Comparison of ENCODE assay signal across 8 mouse cellular contexts in the genomic region with DNA sequence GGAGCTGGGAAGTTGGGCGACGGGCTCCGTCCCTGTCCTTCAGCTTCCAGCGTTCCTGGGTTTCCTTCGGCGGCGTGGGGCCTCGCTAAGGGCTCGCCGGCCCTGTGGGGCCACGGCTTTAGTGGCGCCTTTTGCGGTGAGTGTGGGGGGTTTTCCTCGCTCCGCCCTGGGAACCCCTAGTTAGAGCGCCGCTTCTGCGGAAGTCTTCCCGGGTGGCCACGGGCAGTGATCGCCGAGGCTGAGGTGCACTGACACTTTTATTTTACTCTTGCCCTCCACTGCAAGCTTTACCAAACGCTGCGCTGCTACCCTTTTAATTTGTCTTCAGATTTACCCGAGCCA. TPM values are rescaled to one million over a fixed set of nuclear protein-coding genes. Genes with fewer than 3 reads are reported as not detected.
DNase-seq lines count a peak whose midpoint lies in the region; ATAC-seq and TF ChIP-seq lines count a peak whose summit lies in the region.
"Not testable (repeated sequence)": the region's sequence is repeated elsewhere in the genome, so short reads cannot be mapped to it uniquely, and the experiment has no call there.

No protein-coding gene starts in this region.

- WGBS in forebrain, embryonic 15.5 days = under 1% methylated on average over 25 of the region's 25 CpGs
- whole genome bisulfite sequencing in hindbrain, embryonic 10.5 days = under 1% methylated on average over 25 of the region's 25 CpGs
- 0% methylated on average over 25 of the region's 25 CpGs for WGBS in kidney, embryonic 15.5 days
- WGBS in liver, embryonic 14.5 days (ENCODE audit: insufficient replicate concordance) = under 1% methylated on average over 25 of the region's 25 CpGs
- WGBS in midbrain, embryonic 12.5 days = under 1% methylated on average over 25 of the region's 25 CpGs
- under 1% methylated on average over 25 of the region's 25 CpGs for WGBS in small intestine, adult 2 months

- not testable (repeated sequence) for H3K9me3 ChIP-seq in forebrain, embryonic 15.5 days; hindbrain, embryonic 10.5 days; kidney, embryonic 15.5 days (replicated peaks); liver, embryonic 14.5 days (ENCODE audit: control insufficient read depth, low read length); midbrain, embryonic 12.5 days

- ATAC-seq in CD4-positive, CD25-positive, alpha-beta regulatory T cell, adult 4 months = peak; percentile 53
- not testable (repeated sequence) for ATAC-seq in forebrain, embryonic 15.5 days (replicated peaks)
- ATAC-seq in kidney, embryonic 15.5 days (replicated peaks; ENCODE audit: low FRiP score) = peak; percentile 60
- ATAC-seq in liver, embryonic 14.5 days (ENCODE audit: insufficient read depth) = peak; percentile 34
- peak; percentile 63 for ATAC-seq in midbrain, embryonic 12.5 days (ENCODE audit: low FRiP score, low read depth)

- TF ChIP-seq CTCF in cortical plate, adult 2 months (IDR thresholded peaks at IDR 0.05; ENCODE audit: extremely low read depth, insufficient read depth, low read length); liver, embryonic 14.5 days (IDR thresholded peaks at IDR 0.05; ENCODE audit: low read depth); small intestine, adult 2 months (IDR thresholded peaks at IDR 0.05; ENCODE audit: extremely low read depth, insufficient read length, insufficient replicate concordance, low read depth, low read length): not testable (repeated sequence)

- not testable (repeated sequence) for H3K36me3 ChIP-seq in forebrain, embryonic 15.5 days; hindbrain, embryonic 10.5 days; kidney, embryonic 15.5 days; liver, embryonic 14.5 days (replicated peaks; ENCODE audit: control insufficient read depth, insufficient read depth, low read depth); midbrain, embryonic 12.5 days; small intestine, adult 2 months (ENCODE audit: control insufficient read depth, insufficient read depth, low read length)

- not testable (repeated sequence) for TF ChIP-seq EP300 in liver, embryonic 14.5 days (IDR thresholded peaks at IDR 0.05; ENCODE audit: low read depth)

- H3K27ac ChIP-seq in cortical plate, adult 2 months (ENCODE audit: insufficient read depth, low read length) = not testable (repeated sequence)
- H3K27ac ChIP-seq in forebrain, embryonic 15.5 days (replicated peaks) = peak overlapping the region; percentile 89
- peak overlapping the region; percentile 88 for H3K27ac ChIP-seq in hindbrain, embryonic 10.5 days
- peak overlapping the region; percentile 93 for H3K27ac ChIP-seq in kidney, embryonic 15.5 days
- H3K27ac ChIP-seq in liver, embryonic 14.5 days = peak overlapping the region; percentile 84
- peak overlapping the region; percentile 82 for H3K27ac ChIP-seq in midbrain, embryonic 12.5 days (replicated peaks)
- peak overlapping the region; percentile 87 for H3K27ac ChIP-seq in small intestine, adult 2 months (ENCODE audit: insufficient read depth, low read depth, low read length)

- not testable (repeated sequence) for H3K4me1 ChIP-seq in cortical plate, adult 2 months (ENCODE audit: control insufficient read depth, insufficient read depth, low read length); forebrain, embryonic 15.5 days; hindbrain, embryonic 10.5 days (replicated peaks); kidney, embryonic 15.5 days; liver, embryonic 14.5 days (replicated peaks; ENCODE audit: control insufficient read depth in 2 of 2, insufficient read depth in 2 of 2, low read length in 1 of 2); midbrain, embryonic 12.5 days; small intestine, adult 2 months (ENCODE audit: control insufficient read depth, insufficient read depth, insufficient read length, low read length)

- peak overlapping the region; percentile 52 for H3K4me2 ChIP-seq in forebrain, embryonic 15.5 days (replicated peaks)
- H3K4me2 ChIP-seq in kidney, embryonic 15.5 days = peak overlapping the region; percentile 55
- peak overlapping the region; percentile 39 for H3K4me2 ChIP-seq in liver, embryonic 14.5 days (ENCODE audit: low read depth)
- peak overlapping the region; percentile 57 for H3K4me2 ChIP-seq in midbrain, embryonic 12.5 days (replicated peaks)

- TF ChIP-seq POLR2A in cortical plate, adult 2 months (IDR thresholded peaks at IDR 0.05; ENCODE audit: extremely low read depth, insufficient read depth, low read length) = not testable (repeated sequence)
- 0 out of 2 replicates have a peak, but pooled peaks have one; percentile 11 for TF ChIP-seq POLR2A in small intestine, adult 2 months (IDR thresholded peaks at IDR 0.05; ENCODE audit: low read depth, low read length)

- not testable (repeated sequence) for DNase-seq in hindbrain, embryonic 10.5 days (ENCODE audit: low spot score); liver, embryonic 14.5 days (ENCODE audit: low read depth in 3 of 3, low spot score in 3 of 3)

- H3K4me3 ChIP-seq in cortical plate, adult 2 months (ENCODE audit: insufficient read depth, low read length) = peak overlapping the region; percentile 73
- peak overlapping the region; percentile 83 for H3K4me3 ChIP-seq in forebrain, embryonic 15.5 days
- peak overlapping the region; percentile 72 for H3K4me3 ChIP-seq in hindbrain, embryonic 10.5 days
- peak overlapping the region; percentile 77 for H3K4me3 ChIP-seq in kidney, embryonic 15.5 days (replicated peaks)
- H3K4me3 ChIP-seq in liver, embryonic 14.5 days (ENCODE audit: insufficient read depth in 1 of 2, low read depth in 2 of 2, low read length in 2 of 2) = peak overlapping the region; percentile 62 to 89
- H3K4me3 ChIP-seq in midbrain, embryonic 12.5 days = peak overlapping the region; percentile 75
- peak overlapping the region; percentile 86 for H3K4me3 ChIP-seq in small intestine, adult 2 months (ENCODE audit: low read depth, low read length)

- peak overlapping the region; percentile 78 for H3K9ac ChIP-seq in forebrain, embryonic 15.5 days (replicated peaks)
- H3K9ac ChIP-seq in kidney, embryonic 15.5 days = peak overlapping the region; percentile 81
- H3K9ac ChIP-seq in liver, embryonic 14.5 days (replicated peaks) = peak overlapping the region; percentile 92
- peak overlapping the region; percentile 73 for H3K9ac ChIP-seq in midbrain, embryonic 12.5 days (replicated peaks)

- not testable (repeated sequence) for H3K27me3 ChIP-seq in forebrain, embryonic 15.5 days; hindbrain, embryonic 10.5 days (ENCODE audit: insufficient read depth, poor library complexity, severe bottlenecking); kidney, embryonic 15.5 days; liver, embryonic 14.5 days (ENCODE audit: control insufficient read depth, insufficient read depth, low read length); midbrain, embryonic 12.5 days; small intestine, adult 2 months (ENCODE audit: control insufficient read depth, insufficient read depth, low read length)

RNA-seq across cellular contexts. Expression of gene Srp54a, which starts 0.5 kb away (rescaled TPM):
- 100 to 1,000 TPM; 140 to 147 TPM for polyA plus RNA-seq in CD4-positive, CD25-positive, alpha-beta regulatory T cell, adult 4 months (2017; shearing (Covaris generic))
- 71.6 and 76.5 TPM in 2 replicates for polyA plus RNA-seq in cortical plate, adult 2 months (2012; rRNA removed)
- 203 and 213 TPM in 2 replicates for polyA plus RNA-seq in forebrain, embryonic 15.5 days (2015; fragmentation: Nextera tagmentation; extraction: Ambion mirVana)
- 98.3 and 136 TPM in 2 replicates for polyA plus RNA-seq in hindbrain, embryonic 10.5 days (2016; fragmentation: Nextera tagmentation; extraction: Ambion mirVana)
- 165 and 189 TPM in 2 replicates for polyA plus RNA-seq in kidney, embryonic 15.5 days (2015; fragmentation: Nextera tagmentation; extraction: Ambion mirVana)
- 7.1 and 11.2 TPM in 2 replicates for polyA plus RNA-seq in liver, embryonic 14.5 days (2012; rRNA removed)
- 89.1 and 91.6 TPM in 2 replicates for polyA plus RNA-seq in liver, embryonic 14.5 days (2014; fragmentation: Nextera tagmentation; extraction: Ambion mirVana)
- polyA plus RNA-seq in midbrain, embryonic 12.5 days (2016; fragmentation: Nextera tagmentation; extraction: Ambion mirVana) = 152 and 155 TPM in 2 replicates
- polyA plus RNA-seq in small intestine, adult 2 months (2012; rRNA removed) = 2.5 and 6.4 TPM in 2 replicates

RNA-seq across cellular contexts. Expression of gene 2700097O09Rik, which starts 0.7 kb away (rescaled TPM):
- 10 to 100 TPM; 17.2 to 22.1 TPM for polyA plus RNA-seq in CD4-positive, CD25-positive, alpha-beta regulatory T cell, adult 4 months (2017; shearing (Covaris generic))
- 15.9 and 17.1 TPM in 2 replicates for polyA plus RNA-seq in cortical plate, adult 2 months (2012; rRNA removed)
- polyA plus RNA-seq in forebrain, embryonic 15.5 days (2015; fragmentation: Nextera tagmentation; extraction: Ambion mirVana) = 33.6 and 36.4 TPM in 2 replicates
- 40.7 and 41.9 TPM in 2 replicates for polyA plus RNA-seq in hindbrain, embryonic 10.5 days (2016; fragmentation: Nextera tagmentation; extraction: Ambion mirVana)
- 38.2 and 40.1 TPM in 2 replicates for polyA plus RNA-seq in kidney, embryonic 15.5 days (2015; fragmentation: Nextera tagmentation; extraction: Ambion mirVana)
- polyA plus RNA-seq in liver, embryonic 14.5 days (2012; rRNA removed) = 11.1 and 15.0 TPM in 2 replicates
- 34.3 and 37.0 TPM in 2 replicates for polyA plus RNA-seq in liver, embryonic 14.5 days (2014; fragmentation: Nextera tagmentation; extraction: Ambion mirVana)
- 36.3 and 38.7 TPM in 2 replicates for polyA plus RNA-seq in midbrain, embryonic 12.5 days (2016; fragmentation: Nextera tagmentation; extraction: Ambion mirVana)
- 1.4 and 1.7 TPM in 2 replicates for polyA plus RNA-seq in small intestine, adult 2 months (2012; rRNA removed)

RNA-seq across cellular contexts. Expression of gene Fam177a, which starts 43.7 kb away (rescaled TPM):
- 10 to 100 TPM in 1 of 2 experiments, 1 to 10 TPM in 1; 9.4 to 18.7 TPM for polyA plus RNA-seq in CD4-positive, CD25-positive, alpha-beta regulatory T cell, adult 4 months (2017; shearing (Covaris generic))
- 25.6 and 27.4 TPM in 2 replicates for polyA plus RNA-seq in cortical plate, adult 2 months (2012; rRNA removed)
- 48.5 and 49.9 TPM in 2 replicates for polyA plus RNA-seq in forebrain, embryonic 15.5 days (2015; fragmentation: Nextera tagmentation; extraction: Ambion mirVana)
- 10.3 and 12.7 TPM in 2 replicates for polyA plus RNA-seq in hindbrain, embryonic 10.5 days (2016; fragmentation: Nextera tagmentation; extraction: Ambion mirVana)
- polyA plus RNA-seq in kidney, embryonic 15.5 days (2015; fragmentation: Nextera tagmentation; extraction: Ambion mirVana) = 15.7 and 16.0 TPM in 2 replicates
- polyA plus RNA-seq in liver, embryonic 14.5 days (2012; rRNA removed) = 2.3 and 3.8 TPM in 2 replicates
- polyA plus RNA-seq in liver, embryonic 14.5 days (2014; fragmentation: Nextera tagmentation; extraction: Ambion mirVana) = 7.3 and 8.0 TPM in 2 replicates
- polyA plus RNA-seq in midbrain, embryonic 12.5 days (2016; fragmentation: Nextera tagmentation; extraction: Ambion mirVana) = 18.1 and 18.9 TPM in 2 replicates
- 1.5 and 4.0 TPM in 2 replicates for polyA plus RNA-seq in small intestine, adult 2 months (2012; rRNA removed)
